Mouse (Mus musculus) liver, embryonic 14.5 days (tissue): ENCODE measurements around the gene Fam181a.

Experiments used
- CTCF ChIP-seq: IDR thresholded peaks from 2 replicates; pipeline ENCODE4 v1.5.1; 2016; ENCODE audit warnings: antibody characterized with exemption, low read depth, control low read depth
- EP300 ChIP-seq: IDR thresholded peaks from 2 replicates; pipeline ENCODE4 v1.6.1; 2016; ENCODE audit warnings: antibody characterized with exemption, low read depth

GRCm38 (mm10) chr12:103352735-103353134 lies 42.0 kb downstream of the Fam181a start:
- TF ChIP-seq CTCF (no peak), EP300 (no peak)
